Mouse (Mus musculus): ENCODE data around the gene Smyd5. TPM values are rescaled to one million over a fixed set of nuclear protein-coding genes. Genes with fewer than 3 reads are reported as not detected.

The Smyd5 gene
- polyA plus RNA-seq (2012; rRNA removed): 15.0 and 21.1 TPM in 2 replicates

DNA sequence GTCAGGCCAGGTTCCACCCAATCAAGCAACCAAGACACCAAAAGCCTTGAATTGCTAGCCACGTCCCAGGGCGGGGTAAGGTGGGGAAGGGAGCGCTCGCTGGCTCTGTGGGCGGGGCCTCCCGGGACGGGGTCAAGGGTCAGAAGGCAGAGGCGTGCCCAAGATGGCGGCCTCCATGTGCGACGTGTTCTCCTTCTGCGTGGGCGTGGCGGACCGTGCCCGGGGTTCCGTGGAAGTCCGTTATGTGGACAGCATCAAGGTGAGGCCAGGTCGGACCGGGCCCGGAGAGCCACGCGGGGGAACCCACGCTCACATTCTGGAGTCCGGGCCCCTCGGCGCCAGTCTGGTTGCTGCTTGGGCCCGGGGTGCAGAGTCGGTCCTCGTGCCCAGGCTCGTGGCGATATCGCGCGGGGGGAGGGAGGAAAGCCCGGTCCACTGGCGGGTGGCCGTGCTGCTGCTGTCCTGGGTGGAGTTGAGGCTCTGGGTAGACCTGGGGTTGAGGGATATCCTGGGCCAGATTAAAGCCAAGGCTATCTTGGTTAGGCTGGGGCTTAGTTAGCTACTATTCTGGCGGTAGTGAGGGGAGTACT lies at the start of gene Smyd5:
Gene Smyd5 (plus strand): TSS at position 148 of the 590 bp plus-strand sequence.
- Histone ChIP-seq H3K4me1 (ENCODE audit: control insufficient read depth, insufficient read depth, low read length) (peaks cover 6% of the 10 kb centered on the region; the same call in 1 of the 2 replicates), H3K4me3 (replicated peaks; ENCODE audit: extremely low read depth, low read depth, low read length) (peak within 1 kb of the TSS; percentile 84)
- TF ChIP-seq POLR2A (IDR thresholded peaks at IDR 0.05; ENCODE audit: borderline replicate concordance, extremely low read depth, low read depth, low read length): no peak
- TF ChIP-seq CTCF (IDR thresholded peaks at IDR 0.05; ENCODE audit: insufficient read depth, low read length): no peak
- under 1% methylated on average over 39 of the region's 39 CpGs for WGBS
- DNase-seq: peak; percentile 89

DNA sequence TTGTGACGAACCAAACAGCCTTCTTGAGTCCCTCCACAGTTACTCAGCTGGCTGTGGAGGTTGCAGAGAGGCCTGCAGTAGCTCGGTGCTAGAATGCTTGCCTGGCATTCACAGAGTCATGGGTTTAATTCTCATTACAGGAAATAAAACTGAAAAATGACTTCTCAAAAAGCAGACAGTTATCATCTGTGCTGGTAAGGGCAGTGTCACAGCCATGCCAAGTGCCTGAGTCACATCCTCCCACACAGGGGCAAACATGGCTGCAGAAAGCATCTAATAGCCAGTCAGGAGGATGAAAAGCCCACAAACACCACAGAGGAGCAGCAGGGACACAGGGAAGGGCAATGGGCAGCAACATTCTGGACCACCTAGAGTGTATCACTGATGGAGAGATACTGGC lies 49.0 kb upstream of the Smyd5 start:
- DNase-seq: no peak
- no peaks in the 10 kb centered on the region; the same call in 1 of the 2 replicates for H3K4me1 ChIP-seq (ENCODE audit: control insufficient read depth, insufficient read depth, low read length)
- no peak overlapping the region for H3K4me3 ChIP-seq (replicated peaks; ENCODE audit: extremely low read depth, low read depth, low read length)
- TF ChIP-seq POLR2A (IDR thresholded peaks at IDR 0.05; ENCODE audit: borderline replicate concordance, extremely low read depth, low read depth, low read length) (no peak), CTCF (IDR thresholded peaks at IDR 0.05; ENCODE audit: insufficient read depth, low read length) (no peak)
- WGBS: 88% methylated on average over 2 of the region's 2 CpGs

DNA sequence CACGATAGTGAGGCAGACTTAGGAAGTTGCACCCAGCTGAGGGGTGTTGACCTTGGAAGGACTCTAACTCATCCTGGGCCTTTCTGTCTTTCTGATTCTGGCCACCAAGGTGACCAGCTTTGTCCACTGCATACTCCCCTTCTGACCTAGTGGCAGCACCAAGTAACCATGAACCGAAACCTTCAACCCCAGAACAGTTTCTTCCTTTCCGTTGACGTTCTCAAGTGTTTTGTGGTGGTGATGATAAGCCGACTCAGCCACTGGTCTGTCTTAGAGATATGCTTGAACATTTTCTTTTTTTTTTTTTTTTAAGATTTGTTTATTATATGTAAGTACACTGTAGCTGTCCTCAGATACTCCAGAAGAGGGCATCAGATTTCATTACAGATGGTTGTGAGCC lies 43.2 kb upstream of the Smyd5 start:
- no peaks in the 10 kb centered on the region for H3K4me1 ChIP-seq (ENCODE audit: control insufficient read depth, insufficient read depth, low read length)
- no peak overlapping the region for H3K4me3 ChIP-seq (replicated peaks; ENCODE audit: extremely low read depth, low read depth, low read length)
- 61% methylated on average over 5 of the region's 5 CpGs for WGBS
- TF ChIP-seq CTCF (IDR thresholded peaks at IDR 0.05; ENCODE audit: insufficient read depth, low read length) (no peak), POLR2A (IDR thresholded peaks at IDR 0.05; ENCODE audit: borderline replicate concordance, extremely low read depth, low read depth, low read length) (no peak)
- no peak for DNase-seq

DNA sequence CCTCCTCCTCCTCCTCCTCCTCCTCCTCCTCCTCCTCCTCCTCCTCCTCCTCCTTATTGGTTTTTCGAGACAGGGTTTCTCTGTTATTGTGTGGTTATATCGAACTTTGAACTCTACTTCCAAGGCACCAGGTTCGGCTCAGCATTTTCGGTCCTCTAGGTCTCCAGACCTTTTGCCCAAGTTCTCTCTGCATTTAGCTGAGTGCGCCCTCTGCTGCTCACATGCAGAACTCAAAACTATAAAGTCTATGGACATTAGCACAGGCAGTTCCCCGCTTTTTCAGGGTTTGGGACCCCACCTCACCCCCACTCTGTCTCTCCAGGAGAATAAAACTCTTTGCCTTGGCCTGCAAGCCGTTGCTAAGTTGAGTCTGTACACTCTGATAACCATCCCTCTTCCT lies 40.0 kb upstream of the Smyd5 start:
- peak; percentile 71 for DNase-seq
- Histone ChIP-seq H3K4me3 (replicated peaks; ENCODE audit: extremely low read depth, low read depth, low read length) (no peak overlapping the region), H3K4me1 (ENCODE audit: control insufficient read depth, insufficient read depth, low read length) (no peaks in the 10 kb centered on the region)
- TF ChIP-seq CTCF (IDR thresholded peaks at IDR 0.05; ENCODE audit: insufficient read depth, low read length): peak; percentile 72
- no peak for TF ChIP-seq POLR2A (IDR thresholded peaks at IDR 0.05; ENCODE audit: borderline replicate concordance, extremely low read depth, low read depth, low read length)
- WGBS: 9% methylated on average over 7 of the region's 7 CpGs

DNA sequence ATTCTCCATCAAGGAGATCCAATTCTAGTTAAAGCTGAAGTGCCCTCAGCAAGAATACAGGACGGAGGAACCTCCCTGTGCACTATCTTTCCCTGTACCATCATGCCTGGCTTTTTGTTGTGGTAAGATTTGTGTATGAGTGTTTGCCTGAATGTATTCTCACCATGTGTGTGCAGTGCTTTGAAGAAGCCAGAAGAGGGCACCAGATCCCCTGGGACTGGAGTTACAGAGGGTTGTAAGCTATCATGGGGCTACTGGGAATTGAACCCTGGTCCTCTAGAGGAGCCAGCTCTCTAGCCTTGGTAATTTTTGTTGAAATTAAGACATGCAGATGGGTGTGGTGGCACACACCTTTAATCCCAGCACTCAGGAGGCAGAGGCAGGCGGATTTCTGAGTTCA lies 36.4 kb upstream of the Smyd5 start:
- TF ChIP-seq POLR2A (IDR thresholded peaks at IDR 0.05; ENCODE audit: borderline replicate concordance, extremely low read depth, low read depth, low read length) (no peak), CTCF (IDR thresholded peaks at IDR 0.05; ENCODE audit: insufficient read depth, low read length) (no peak)
- no peak for DNase-seq
- Histone ChIP-seq H3K4me1 (ENCODE audit: control insufficient read depth, insufficient read depth, low read length) (no peaks in the 10 kb centered on the region), H3K4me3 (replicated peaks; ENCODE audit: extremely low read depth, low read depth, low read length) (no peak overlapping the region)
- WGBS: 85% methylated on average over 2 of the region's 2 CpGs

DNA sequence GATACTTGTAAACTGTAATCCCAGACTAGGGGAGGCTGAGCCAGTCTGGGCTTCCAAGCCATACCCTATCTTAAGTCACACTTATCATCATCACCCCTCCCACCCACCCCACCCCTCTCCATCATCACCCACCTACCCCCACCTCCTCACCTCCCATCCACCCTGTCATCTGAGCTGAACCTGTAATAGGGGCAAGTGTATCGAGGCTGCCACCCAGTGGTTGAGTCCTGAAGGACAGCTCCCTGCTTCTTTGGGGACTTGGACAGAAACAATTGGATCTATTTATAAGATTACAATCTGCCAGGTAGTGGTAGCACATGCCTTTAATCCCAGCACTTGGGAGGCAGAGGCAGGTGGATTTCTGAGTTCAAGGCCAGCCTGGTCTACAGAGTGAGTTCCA lies 34.6 kb upstream of the Smyd5 start:
- Histone ChIP-seq H3K4me3 (replicated peaks; ENCODE audit: extremely low read depth, low read depth, low read length) (no peak overlapping the region), H3K4me1 (ENCODE audit: control insufficient read depth, insufficient read depth, low read length) (no peaks in the 10 kb centered on the region)
- TF ChIP-seq POLR2A (IDR thresholded peaks at IDR 0.05; ENCODE audit: borderline replicate concordance, extremely low read depth, low read depth, low read length): no peak
- TF ChIP-seq CTCF (IDR thresholded peaks at IDR 0.05; ENCODE audit: insufficient read depth, low read length): peak; percentile 76
- WGBS: 22% methylated on average over 1 of the region's 1 CpGs
- DNase-seq: peak; percentile 56

DNA sequence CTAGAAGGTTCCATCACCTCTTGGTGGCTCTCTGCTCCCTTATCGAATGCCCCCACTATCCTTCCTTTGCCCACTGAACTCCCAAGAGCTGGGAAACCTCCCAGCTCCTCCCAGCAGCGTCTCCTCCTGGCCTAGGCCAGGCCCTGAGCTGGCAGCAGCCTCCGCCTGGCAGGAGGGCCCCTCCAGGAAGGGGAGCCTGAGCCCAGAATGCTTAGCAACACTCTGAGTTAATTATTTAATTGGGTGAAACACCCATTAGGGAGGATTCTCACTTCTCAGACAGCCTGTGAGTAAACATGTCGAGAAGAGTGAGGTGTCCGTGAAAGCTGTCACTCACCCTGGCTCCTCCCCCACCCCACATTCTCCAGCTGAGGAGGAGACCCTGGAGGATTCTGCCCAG lies 32.1 kb upstream of the Smyd5 start:
- TF ChIP-seq CTCF (IDR thresholded peaks at IDR 0.05; ENCODE audit: insufficient read depth, low read length): no peak
- no peak for TF ChIP-seq POLR2A (IDR thresholded peaks at IDR 0.05; ENCODE audit: borderline replicate concordance, extremely low read depth, low read depth, low read length)
- no peak for DNase-seq
- H3K4me1 ChIP-seq (ENCODE audit: control insufficient read depth, insufficient read depth, low read length): no peaks in the 10 kb centered on the region
- H3K4me3 ChIP-seq (replicated peaks; ENCODE audit: extremely low read depth, low read depth, low read length): no peak overlapping the region
- 32% methylated on average over 5 of the region's 5 CpGs for WGBS

DNA sequence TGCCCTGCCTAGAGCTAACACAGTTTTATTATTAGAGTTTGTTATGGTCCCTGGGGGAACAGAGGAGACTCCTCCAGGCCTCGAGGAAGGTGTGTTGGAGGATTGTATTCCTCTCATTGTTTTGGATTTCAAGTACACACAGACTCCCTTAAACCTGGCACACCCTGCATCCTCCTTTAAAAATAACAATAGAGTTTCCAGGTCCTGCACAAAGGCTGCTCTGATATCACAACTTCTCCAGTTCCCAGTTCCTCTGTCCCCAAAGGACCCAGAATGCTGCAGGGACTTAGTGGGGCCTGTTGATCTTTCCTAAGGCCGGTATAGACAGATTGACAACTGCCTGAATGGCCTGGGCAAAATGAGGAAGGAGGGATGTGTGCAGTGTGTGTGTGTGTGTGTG lies 29.2 kb upstream of the Smyd5 start:
- no peak for TF ChIP-seq CTCF (IDR thresholded peaks at IDR 0.05; ENCODE audit: insufficient read depth, low read length)
- TF ChIP-seq POLR2A (IDR thresholded peaks at IDR 0.05; ENCODE audit: borderline replicate concordance, extremely low read depth, low read depth, low read length): no peak
- DNase-seq: no peak
- Histone ChIP-seq H3K4me3 (replicated peaks; ENCODE audit: extremely low read depth, low read depth, low read length) (no peak overlapping the region), H3K4me1 (ENCODE audit: control insufficient read depth, insufficient read depth, low read length) (no peaks in the 10 kb centered on the region)
- WGBS: 24% methylated on average over 2 of the region's 2 CpGs

DNA sequence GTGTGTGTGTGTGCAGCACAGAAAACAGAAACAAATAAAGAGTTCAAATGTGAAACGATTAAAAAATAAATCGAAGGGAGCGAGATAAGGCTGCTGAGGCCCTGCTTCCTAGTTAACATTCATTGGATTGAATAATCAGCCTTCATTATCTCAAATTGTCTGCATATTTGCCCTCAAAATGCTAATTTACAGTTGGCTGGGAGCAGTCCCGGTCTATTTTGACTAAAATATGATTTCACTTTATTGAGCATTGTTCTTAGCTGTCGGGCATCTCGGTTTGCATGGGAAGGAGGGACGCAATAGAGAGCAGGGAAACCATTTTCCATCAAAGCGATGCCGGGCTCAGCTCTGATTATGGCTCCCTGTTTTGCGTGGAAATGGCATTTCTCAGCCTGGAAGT lies 28.8 kb upstream of the Smyd5 start:
- Histone ChIP-seq H3K4me1 (ENCODE audit: control insufficient read depth, insufficient read depth, low read length) (no peaks in the 10 kb centered on the region), H3K4me3 (replicated peaks; ENCODE audit: extremely low read depth, low read depth, low read length) (no peak overlapping the region)
- 54% methylated on average over 10 of the region's 10 CpGs for WGBS
- no peak for DNase-seq
- TF ChIP-seq CTCF (IDR thresholded peaks at IDR 0.05; ENCODE audit: insufficient read depth, low read length): no peak
- no peak for TF ChIP-seq POLR2A (IDR thresholded peaks at IDR 0.05; ENCODE audit: borderline replicate concordance, extremely low read depth, low read depth, low read length)

DNA sequence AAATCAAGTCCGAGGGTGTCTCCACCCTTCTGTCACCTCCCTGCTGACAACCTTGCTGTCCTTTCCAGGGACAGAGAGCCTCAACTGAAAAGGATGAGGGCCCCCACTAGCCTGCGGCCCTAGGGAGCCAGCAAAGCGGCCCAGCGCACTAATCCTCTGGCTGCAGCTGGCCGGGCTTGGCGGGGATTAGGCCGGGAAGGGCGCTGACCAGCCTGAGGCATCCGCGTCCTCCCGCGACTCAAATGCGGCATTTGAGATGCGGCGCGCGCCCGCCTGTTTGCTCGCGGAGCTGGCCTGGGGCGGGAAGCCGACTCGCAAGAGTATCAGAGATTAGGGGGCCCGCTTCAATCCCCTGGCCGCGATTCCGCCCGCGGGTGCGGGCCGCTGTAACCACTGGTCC lies 22.8 kb upstream of the Smyd5 start:
- TF ChIP-seq POLR2A (IDR thresholded peaks at IDR 0.05; ENCODE audit: borderline replicate concordance, extremely low read depth, low read depth, low read length) (no peak), CTCF (IDR thresholded peaks at IDR 0.05; ENCODE audit: insufficient read depth, low read length) (no peak)
- 11% methylated on average over 31 of the region's 31 CpGs for WGBS
- Histone ChIP-seq H3K4me3 (replicated peaks; ENCODE audit: extremely low read depth, low read depth, low read length) (no peak overlapping the region), H3K4me1 (ENCODE audit: control insufficient read depth, insufficient read depth, low read length) (no peaks in the 10 kb centered on the region; the same call in 1 of the 2 replicates)
- no peak for DNase-seq
